Mouse (Mus musculus) CD4-positive, CD25-positive, alpha-beta regulatory T cell, adult 9 weeks (primary cell): Measurements from ENCODE around the gene Cyp2c68. TPM values are rescaled to one million over a fixed set of nuclear protein-coding genes. Genes with fewer than 3 reads are reported as not detected.

Experiments
- polyA plus RNA-seq: library from polyadenylated mRNA; unstranded; fragments of 100-300 nt; shearing (Covaris generic); gene quantifications from one replicate; pipeline ENCODE4 v1.2.1, GENCODE M21; 2017

Gene Cyp2c68
- polyA plus RNA-seq: not detected

GRCm38 (mm10) chr19:39740920-39741319 lies at the start of gene Cyp2c68:
Gene Cyp2c68, minus strand, starts transcription at chr19:39741054.

GRCm38 (mm10) chr19:39648938-39649337 lies 91.9 kb downstream of the Cyp2c68 start, which contains the start of gene Cyp2c67:
Gene Cyp2c67, minus strand, starts transcription at chr19:39649051.

Other genes with a start within 250 kb of the Cyp2c68 start
- not detected for gene Cyp2c39, start 230.2 kb downstream of the Cyp2c68 start, polyA plus RNA-seq
- gene Cyp2c67, start 92.0 kb downstream of the Cyp2c68 start, polyA plus RNA-seq: not detected
- gene Cyp2c40, start 71.8 kb upstream of the Cyp2c68 start, polyA plus RNA-seq: not detected
- not detected for gene Cyp2c69, start 145.7 kb upstream of the Cyp2c68 start, polyA plus RNA-seq